Mouse (Mus musculus): Measurements from ENCODE around the gene Angptl2. TPM values are rescaled to one million over a fixed set of nuclear protein-coding genes. Genes with fewer than 3 reads are reported as not detected.
A peak's percentile ranks its signal among the peaks of the same experiment; 100 is the strongest.

Angptl2 gene
- polyA plus RNA-seq, 1 experiment from 2014 or later: 14.1 TPM

DNA sequence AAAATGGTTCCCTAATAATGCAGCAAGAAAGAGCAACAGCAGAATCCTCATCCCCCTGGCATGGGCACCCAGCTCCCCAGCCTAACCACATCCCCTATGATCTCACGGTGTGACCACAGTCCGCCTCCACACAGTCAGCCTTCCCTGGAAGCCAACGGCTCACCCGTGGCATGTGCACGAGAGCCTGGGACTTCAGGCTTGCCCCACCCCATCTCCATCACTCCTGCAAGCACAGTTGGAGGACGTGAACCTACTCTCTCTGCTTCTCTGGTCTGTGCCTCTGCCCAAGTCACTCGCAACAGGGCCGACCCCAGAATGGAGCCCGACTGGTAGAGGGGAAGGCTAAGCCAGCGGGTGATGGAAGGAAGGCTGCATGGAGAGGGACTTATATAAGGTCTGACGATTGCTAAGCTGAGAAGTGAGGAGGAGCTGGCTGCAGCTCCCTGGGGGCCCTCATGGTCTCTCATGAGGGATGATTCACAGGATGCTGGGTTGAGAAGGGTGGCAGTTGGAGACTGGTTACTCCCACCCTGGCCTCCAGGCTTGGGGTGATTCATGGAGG lies 5.6 kb downstream of the Angptl2 start:
- DNase-seq (ENCODE audit: low spot score) (no peak), ATAC-seq (ENCODE audit: low FRiP score) (no peak)
- Histone ChIP-seq H3K27me3 (ENCODE audit: control insufficient read depth, insufficient read depth, low read length) (no peaks in the 10 kb centered on the region), H3K9me3 (ENCODE audit: control insufficient read depth, low read length) (no peaks in the 10 kb centered on the region), H3K9ac (no peak overlapping the region), H3K4me3 (replicated peaks; ENCODE audit: low read length) (no peak overlapping the region), H3K36me3 (replicated peaks; ENCODE audit: control insufficient read depth, insufficient read depth) (0 out of 2 replicates have a peak, but pooled peaks cover 4% of the 10 kb centered on the region), H3K4me1 (replicated peaks; ENCODE audit: control insufficient read depth, insufficient read depth, low read length) (peaks cover 12% of the 10 kb centered on the region), H3K4me2 (replicated peaks) (no peak overlapping the region), H3K27ac (no peak overlapping the region)
- 91% methylated on average over 11 of the region's 11 CpGs for WGBS

GRCm38 (mm10) chr2:33222480-33222879 lies 6.6 kb downstream of the Angptl2 start:
- Histone ChIP-seq H3K27ac (no peak overlapping the region), H3K4me1 (replicated peaks; ENCODE audit: control insufficient read depth, insufficient read depth, low read length) (peaks cover 1% of the 10 kb centered on the region; the same call in 1 of the 2 replicates), H3K4me2 (replicated peaks) (no peak overlapping the region), H3K9ac (no peak overlapping the region), H3K27me3 (ENCODE audit: control insufficient read depth, insufficient read depth, low read length) (no peaks in the 10 kb centered on the region), H3K4me3 (replicated peaks; ENCODE audit: low read length) (no peak overlapping the region), H3K36me3 (replicated peaks; ENCODE audit: control insufficient read depth, insufficient read depth) (0 out of 2 replicates have a peak, but pooled peaks cover 4% of the 10 kb centered on the region), H3K9me3 (ENCODE audit: control insufficient read depth, low read length) (no peaks in the 10 kb centered on the region)
- ATAC-seq (ENCODE audit: low FRiP score): no peak
- 80% methylated on average over 6 of the region's 6 CpGs for whole genome bisulfite sequencing
- no peak for DNase-seq (ENCODE audit: low spot score)

DNA sequence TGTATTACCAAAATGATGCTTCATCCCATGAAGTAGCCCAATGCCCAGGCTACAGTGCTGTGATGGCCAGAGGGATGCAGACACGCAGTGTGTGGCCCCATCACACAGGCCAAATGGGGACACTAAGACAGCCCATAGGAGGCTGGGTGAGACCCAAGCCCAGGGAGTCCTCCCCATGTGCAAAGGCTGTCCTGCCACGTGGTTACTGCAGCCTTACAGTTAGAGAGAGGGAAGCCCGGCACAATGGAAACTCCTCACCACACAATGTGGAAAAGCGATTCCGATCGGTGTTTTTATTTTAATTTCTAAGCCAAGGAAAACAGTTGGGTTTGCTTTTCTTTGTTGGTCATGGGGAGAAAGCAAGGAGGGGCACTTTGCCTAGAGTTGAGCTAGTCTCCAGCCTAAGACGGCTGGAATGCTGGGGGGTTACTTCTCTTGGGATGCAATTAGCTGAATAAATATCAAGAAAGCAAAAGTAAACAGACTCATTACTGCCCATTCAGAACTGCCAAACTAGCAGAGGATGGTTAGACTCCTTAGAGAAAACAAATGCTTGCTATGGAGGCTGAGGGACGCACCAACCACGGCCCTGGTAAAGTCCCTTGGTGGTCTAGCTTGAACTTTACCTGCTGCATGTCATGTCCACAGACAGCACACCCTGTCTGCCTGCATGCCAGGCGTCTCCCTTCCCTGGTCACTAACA lies 7.9 kb downstream of the Angptl2 start:
- Histone ChIP-seq H3K4me2 (replicated peaks) (no peak overlapping the region), H3K36me3 (replicated peaks; ENCODE audit: control insufficient read depth, insufficient read depth) (0 out of 2 replicates have a peak, but pooled peaks cover 4% of the 10 kb centered on the region), H3K9me3 (ENCODE audit: control insufficient read depth, low read length) (no peaks in the 10 kb centered on the region), H3K27me3 (ENCODE audit: control insufficient read depth, insufficient read depth, low read length) (no peaks in the 10 kb centered on the region), H3K4me1 (replicated peaks; ENCODE audit: control insufficient read depth, insufficient read depth, low read length) (no peaks in the 10 kb centered on the region), H3K27ac (0 out of 2 replicates have a peak overlapping the region, but pooled peaks have one; percentile 9), H3K4me3 (replicated peaks; ENCODE audit: low read length) (no peak overlapping the region), H3K9ac (no peak overlapping the region)
- ATAC-seq (ENCODE audit: low FRiP score): no peak
- WGBS: 79% methylated on average over 10 of the region's 10 CpGs
- no peak for DNase-seq (ENCODE audit: low spot score)

- Histone ChIP-seq H3K4me1 (replicated peaks; ENCODE audit: control insufficient read depth, insufficient read depth, low read length) (no peaks in the 10 kb centered on the region), H3K27ac (no peak overlapping the region), H3K36me3 (replicated peaks; ENCODE audit: control insufficient read depth, insufficient read depth) (0 out of 2 replicates have a peak, but pooled peaks cover 4% of the 10 kb centered on the region), H3K27me3 (ENCODE audit: control insufficient read depth, insufficient read depth, low read length) (no peaks in the 10 kb centered on the region), H3K4me3 (replicated peaks; ENCODE audit: low read length) (no peak overlapping the region), H3K4me2 (replicated peaks) (no peak overlapping the region), H3K9me3 (ENCODE audit: control insufficient read depth, low read length) (no peaks in the 10 kb centered on the region), H3K9ac (no peak overlapping the region)
- 96% methylated on average over 7 of the region's 7 CpGs for WGBS
- no peak for DNase-seq (ENCODE audit: low spot score)
- no peak for ATAC-seq (ENCODE audit: low FRiP score)
These were observed 10.1 kb downstream of the Angptl2 start for GRCm38 (mm10) chr2:33225921-33226320.

- Histone ChIP-seq H3K27me3 (ENCODE audit: control insufficient read depth, insufficient read depth, low read length) (no peaks in the 10 kb centered on the region), H3K4me2 (replicated peaks) (no peak overlapping the region), H3K27ac (no peak overlapping the region), H3K36me3 (replicated peaks; ENCODE audit: control insufficient read depth, insufficient read depth) (no peaks in the 10 kb centered on the region), H3K9me3 (ENCODE audit: control insufficient read depth, low read length) (no peaks in the 10 kb centered on the region), H3K9ac (no peak overlapping the region), H3K4me1 (replicated peaks; ENCODE audit: control insufficient read depth, insufficient read depth, low read length) (no peaks in the 10 kb centered on the region), H3K4me3 (replicated peaks; ENCODE audit: low read length) (no peak overlapping the region)
- ATAC-seq (ENCODE audit: low FRiP score) (no peak), DNase-seq (ENCODE audit: low spot score) (no peak)
- WGBS: 93% methylated on average over 11 of the region's 11 CpGs
These were observed 12.2 kb downstream of the Angptl2 start for GRCm38 (mm10) chr2:33228077-33228476.

DNA sequence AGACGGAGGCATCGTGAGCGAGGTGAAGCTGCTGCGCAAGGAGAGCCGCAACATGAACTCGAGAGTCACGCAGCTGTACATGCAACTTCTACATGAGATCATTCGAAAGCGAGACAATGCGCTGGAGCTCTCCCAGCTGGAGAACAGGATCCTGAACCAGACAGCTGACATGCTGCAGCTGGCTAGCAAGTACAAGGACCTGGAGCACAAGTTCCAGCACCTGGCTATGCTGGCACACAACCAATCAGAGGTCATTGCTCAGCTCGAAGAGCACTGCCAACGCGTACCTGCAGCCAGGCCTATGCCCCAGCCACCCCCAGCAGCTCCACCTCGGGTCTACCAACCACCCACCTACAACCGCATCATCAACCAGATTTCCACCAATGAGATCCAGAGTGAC lies 12.7 kb downstream of the Angptl2 start:
- DNase-seq (ENCODE audit: low spot score) (no peak), ATAC-seq (ENCODE audit: low FRiP score) (no peak)
- Histone ChIP-seq H3K4me1 (replicated peaks; ENCODE audit: control insufficient read depth, insufficient read depth, low read length) (no peaks in the 10 kb centered on the region), H3K27me3 (ENCODE audit: control insufficient read depth, insufficient read depth, low read length) (no peaks in the 10 kb centered on the region), H3K4me3 (replicated peaks; ENCODE audit: low read length) (no peak overlapping the region), H3K9ac (no peak overlapping the region), H3K4me2 (replicated peaks) (no peak overlapping the region), H3K9me3 (ENCODE audit: control insufficient read depth, low read length) (no peaks in the 10 kb centered on the region), H3K27ac (no peak overlapping the region), H3K36me3 (replicated peaks; ENCODE audit: control insufficient read depth, insufficient read depth) (no peaks in the 10 kb centered on the region)
- 98% methylated on average over 15 of the region's 15 CpGs for WGBS

DNA sequence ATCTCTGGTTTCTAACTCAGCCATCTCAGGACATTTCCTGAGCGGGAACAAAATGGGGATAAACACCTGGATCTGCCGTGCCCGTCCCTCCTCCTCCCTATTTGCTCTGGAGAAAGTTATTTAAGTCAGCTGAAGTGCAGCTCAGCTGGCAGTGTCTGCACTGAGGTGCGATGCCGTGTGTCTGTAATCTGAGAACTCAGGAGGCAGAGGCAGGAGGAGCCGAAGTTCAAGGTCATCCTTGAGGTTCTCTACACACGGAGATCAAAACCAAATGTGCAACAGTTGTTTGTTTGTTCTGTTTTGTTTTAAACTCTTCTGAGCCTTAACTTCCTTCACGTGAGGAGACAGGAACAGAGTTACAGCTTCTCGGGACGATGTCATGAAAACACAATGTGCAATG lies 14.8 kb downstream of the Angptl2 start:
- DNase-seq (ENCODE audit: low spot score): no peak
- H3K4me1 ChIP-seq (replicated peaks; ENCODE audit: control insufficient read depth, insufficient read depth, low read length): no peaks in the 10 kb centered on the region
- no peak overlapping the region for H3K27ac ChIP-seq
- ATAC-seq (ENCODE audit: low FRiP score): no peak
- no peak overlapping the region for H3K4me2 ChIP-seq (replicated peaks)
- H3K27me3 ChIP-seq (ENCODE audit: control insufficient read depth, insufficient read depth, low read length): no peaks in the 10 kb centered on the region
- no peaks in the 10 kb centered on the region for H3K9me3 ChIP-seq (ENCODE audit: control insufficient read depth, low read length)
- H3K4me3 ChIP-seq (replicated peaks; ENCODE audit: low read length): no peak overlapping the region
- H3K9ac ChIP-seq: no peak overlapping the region
- WGBS: 86% methylated on average over 10 of the region's 10 CpGs
- H3K36me3 ChIP-seq (replicated peaks; ENCODE audit: control insufficient read depth, insufficient read depth): no peaks in the 10 kb centered on the region

DNA sequence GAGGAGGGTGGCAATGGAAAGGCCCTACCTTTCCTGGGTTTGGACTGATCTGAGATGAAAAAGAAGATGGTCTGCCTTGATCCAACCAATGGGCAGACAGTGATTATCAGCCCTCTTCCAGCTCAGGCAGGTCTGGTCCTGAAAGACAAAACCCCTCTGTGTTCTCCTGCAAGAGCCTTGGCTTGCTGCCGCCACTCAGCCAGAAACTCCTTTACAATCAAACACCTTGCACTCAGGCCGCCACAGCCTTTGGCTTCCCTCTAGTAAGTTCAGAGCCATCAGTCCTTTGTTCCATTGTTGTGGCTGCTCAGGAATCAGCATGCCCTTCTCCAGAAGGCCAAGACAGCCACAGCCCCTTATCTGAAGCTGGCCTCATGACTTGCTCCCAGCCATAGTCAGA lies 15.9 kb downstream of the Angptl2 start:
- no peak overlapping the region for H3K4me2 ChIP-seq (replicated peaks)

GRCm38 (mm10) chr2:33232782-33233570 lies 17.1 kb downstream of the Angptl2 start:
- DNase-seq (ENCODE audit: low spot score) (no peak), ATAC-seq (ENCODE audit: low FRiP score) (no peak)
- no peaks in the 10 kb centered on the region for H3K4me1 ChIP-seq (replicated peaks; ENCODE audit: control insufficient read depth, insufficient read depth, low read length)
- WGBS: 76% methylated on average over 6 of the region's 6 CpGs
- no peak overlapping the region for H3K4me3 ChIP-seq (replicated peaks; ENCODE audit: low read length)
- no peak overlapping the region for H3K4me2 ChIP-seq (replicated peaks)
- no peak overlapping the region for H3K9ac ChIP-seq
- no peaks in the 10 kb centered on the region for H3K36me3 ChIP-seq (replicated peaks; ENCODE audit: control insufficient read depth, insufficient read depth)
- H3K9me3 ChIP-seq (ENCODE audit: control insufficient read depth, low read length): no peaks in the 10 kb centered on the region
- no peak overlapping the region for H3K27ac ChIP-seq
- no peaks in the 10 kb centered on the region for H3K27me3 ChIP-seq (ENCODE audit: control insufficient read depth, insufficient read depth, low read length)

More for the DNA sequence above, 15.9 kb downstream of the Angptl2 start:
- DNase-seq (ENCODE audit: low spot score) (no peak), ATAC-seq (ENCODE audit: low FRiP score) (no peak)
- Histone ChIP-seq H3K9ac (no peak overlapping the region), H3K4me3 (replicated peaks; ENCODE audit: low read length) (no peak overlapping the region), H3K36me3 (replicated peaks; ENCODE audit: control insufficient read depth, insufficient read depth) (no peaks in the 10 kb centered on the region), H3K4me1 (replicated peaks; ENCODE audit: control insufficient read depth, insufficient read depth, low read length) (no peaks in the 10 kb centered on the region), H3K27ac (no peak overlapping the region), H3K27me3 (ENCODE audit: control insufficient read depth, insufficient read depth, low read length) (no peaks in the 10 kb centered on the region), H3K9me3 (ENCODE audit: control insufficient read depth, low read length) (no peaks in the 10 kb centered on the region)
- WGBS: 61% methylated on average over 2 of the region's 2 CpGs

Measured in hindbrain, embryonic 14.5 days (tissue).